Mouse (Mus musculus) CD4-positive helper T cell, adult 2 months (primary cell): ENCODE measurements around the gene R3hdm4.

ENCODE experiments used
- DNase-seq: peaks from one replicate; pipeline ENCODE4 v3.0.0-alpha.2; 2012; ENCODE audit warnings: low read depth, missing footprints, low spot score

Gene R3hdm4

GRCm38 (mm10) chr10:79866601-79867000 is 54.4 kb downstream of the R3hdm4 start:
- no peak for DNase-seq

- no peak for DNase-seq
These were observed 55.2 kb downstream of the R3hdm4 start for GRCm38 (mm10) chr10:79865801-79866295.

- no peak for DNase-seq
These were observed 55.8 kb downstream of the R3hdm4 start for GRCm38 (mm10) chr10:79865189-79865601.

GRCm38 (mm10) chr10:79864351-79865188 is 56.4 kb downstream of the R3hdm4 start:
- no peak for DNase-seq

- DNase-seq: no peak
These were observed 58.1 kb downstream of the R3hdm4 start for GRCm38 (mm10) chr10:79862925-79863324.

GRCm38 (mm10) chr10:79862049-79862788 is 58.8 kb downstream of the R3hdm4 start:
- no peak for DNase-seq

- DNase-seq: no peak
These were observed 59.6 kb downstream of the R3hdm4 start for GRCm38 (mm10) chr10:79861230-79862048.

GRCm38 (mm10) chr10:79860079-79860911 is 60.7 kb downstream of the R3hdm4 start:
- DNase-seq: no peak
